Mouse (Mus musculus) kidney, adult 10 weeks (tissue): Measurements from ENCODE around the gene Spata20. TPM values are rescaled to one million over a fixed set of nuclear protein-coding genes. Genes with fewer than 3 reads are reported as not detected.

Source experiments
- polyA plus RNA-seq: library from polyadenylated mRNA; stranded (reverse); fragments of 350-450 nt; fragmentation: Illumina TruSeq; extraction: RNeasy Lipid Tissue Mini Kit (QIAGEN cat#74804); gene quantifications from one replicate; pipeline ENCODE4 v1.2.3, GENCODE M21; 2014; ENCODE audit warnings: low read depth, low replicate concordance

The Spata20 gene
- not detected for polyA plus RNA-seq

DNA sequence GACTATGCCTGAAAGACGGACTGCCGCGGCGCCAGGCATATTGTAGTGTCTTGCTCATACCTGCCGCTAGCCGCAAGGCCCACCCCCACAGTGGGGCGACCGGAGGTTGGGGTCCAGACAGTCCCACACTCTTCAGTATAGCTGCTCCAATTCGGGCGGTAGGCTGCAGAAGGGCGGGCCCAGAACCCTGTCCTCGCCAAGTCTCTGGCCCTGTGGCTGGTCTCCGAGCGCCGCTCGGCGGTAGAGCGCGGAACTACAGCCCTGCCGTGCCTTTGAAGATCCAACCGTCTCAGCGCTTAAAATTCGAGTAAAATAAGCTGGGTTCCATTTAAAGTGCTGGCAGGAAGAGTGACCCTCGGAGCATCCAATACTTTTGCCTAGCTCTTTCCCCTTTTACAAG, at the start of gene Spata20:
Spata20 (minus strand) TSS at position 179 of the 400 bp plus-strand sequence.

DNA sequence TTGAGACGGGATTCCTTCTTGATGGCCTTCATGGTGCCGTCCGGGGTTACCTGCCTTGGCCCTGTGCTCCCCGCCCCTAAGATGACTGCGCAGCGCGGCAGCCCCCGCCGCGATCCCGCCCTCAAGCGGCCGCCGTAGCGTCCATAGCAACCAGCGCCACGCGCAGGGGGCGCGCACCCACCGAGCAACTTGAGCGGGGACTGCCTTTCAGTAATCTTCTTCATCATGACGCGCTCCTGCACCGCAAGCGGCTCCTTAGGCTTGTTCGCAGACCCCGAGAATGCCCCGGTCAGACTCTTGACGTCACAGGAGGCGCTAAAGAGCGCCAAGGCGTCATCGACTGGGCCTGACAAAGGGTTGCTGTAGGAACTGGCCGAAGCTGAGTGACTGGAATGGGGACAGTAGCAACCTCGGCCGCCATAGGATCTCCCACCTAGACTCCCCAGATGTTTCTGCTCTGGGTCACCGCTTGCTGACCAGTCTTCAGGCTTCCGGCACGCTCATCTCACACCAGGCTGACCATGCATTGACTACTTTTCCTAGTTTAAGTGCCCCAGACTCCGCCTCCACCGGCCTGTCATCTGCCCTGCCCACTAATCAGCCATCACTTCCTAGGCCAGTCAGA, 35.4 kb upstream of the Spata20 start, which contains the start of gene Mycbpap:
Mycbpap (minus strand) TSS at position 524 of the 625 bp plus-strand sequence.

DNA sequence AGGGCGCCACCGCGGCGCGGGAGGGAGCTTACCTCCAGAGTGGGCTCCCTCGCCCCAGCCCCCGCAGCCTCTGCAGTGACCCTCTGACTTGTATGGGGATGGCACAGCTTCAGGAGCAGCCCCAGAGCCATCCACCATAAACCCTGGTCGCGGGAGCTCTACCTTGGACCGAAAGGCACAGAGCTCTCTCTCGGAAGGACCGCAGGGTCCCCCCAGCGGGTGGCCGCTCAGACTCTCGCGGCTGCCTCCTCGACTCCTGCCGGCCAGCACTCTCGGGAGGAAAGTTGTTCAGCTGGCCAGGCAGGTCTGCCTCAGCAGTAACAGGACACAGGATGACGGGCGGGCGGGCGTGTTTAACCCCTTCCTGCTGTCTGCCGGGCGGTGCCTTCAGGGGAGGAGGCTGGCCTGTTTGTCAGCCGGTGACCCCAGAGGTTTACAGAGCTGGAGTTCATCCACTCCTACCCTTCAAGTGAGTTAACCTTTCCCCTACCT, 13.7 kb upstream of the Spata20 start, which contains the start of gene Epn3:
Epn3 (minus strand) TSS at position 314 of the 492 bp plus-strand sequence.

DNA sequence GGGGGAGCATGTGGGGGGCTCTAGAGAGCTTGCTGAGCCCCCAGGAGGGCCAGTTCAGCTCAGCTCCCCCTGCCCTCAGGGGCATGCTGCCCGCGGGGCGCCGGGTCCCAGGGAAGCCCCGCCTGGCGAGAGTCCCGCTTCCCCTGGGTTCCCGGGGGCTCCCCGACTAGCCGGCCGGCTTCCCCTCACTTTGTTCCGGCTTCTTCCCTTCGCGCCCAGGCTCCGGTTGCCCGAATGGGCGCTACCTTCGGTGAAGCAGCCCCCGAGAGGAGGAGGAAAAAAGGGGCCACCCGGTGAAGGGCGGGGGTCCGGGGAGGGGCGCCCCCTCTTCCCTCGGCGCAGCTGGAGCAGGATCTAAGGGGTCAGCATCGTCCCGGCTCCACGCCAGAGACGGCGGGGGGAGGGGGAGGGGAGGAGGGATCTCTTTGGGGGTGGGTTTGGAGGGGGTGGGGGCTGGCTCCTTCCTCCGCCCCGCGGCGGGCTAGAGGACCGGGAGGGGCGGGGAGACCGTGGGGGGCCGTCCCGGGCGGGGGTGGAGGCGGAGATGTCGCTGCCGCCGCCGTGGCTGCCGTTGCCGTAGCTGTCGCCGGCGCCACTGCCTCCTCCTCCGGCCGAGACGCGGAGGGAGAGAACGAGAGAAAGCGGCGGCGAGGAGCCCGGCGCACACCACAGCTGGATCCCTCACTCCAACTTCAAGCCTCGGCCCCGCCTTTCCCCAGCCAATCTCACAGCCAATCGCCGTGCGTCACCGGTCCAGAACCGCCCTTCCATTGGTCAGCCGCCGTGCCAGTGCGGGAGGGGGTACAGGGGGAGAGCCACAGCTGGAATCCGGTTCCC, 12.1 kb downstream of the Spata20 start, which contains the start of gene Cacna1g:
Cacna1g (minus strand) TSS at position 492 of the 837 bp plus-strand sequence.

Other genes with a start within 250 kb of the Spata20 start
- not detected for gene Wfikkn2, start 240.2 kb downstream of the Spata20 start, polyA plus RNA-seq
- not detected for gene Gm21885, start 204.3 kb downstream of the Spata20 start, polyA plus RNA-seq
- 152 TPM for gene Luc7l3, start 164.2 kb downstream of the Spata20 start, polyA plus RNA-seq
- 88.3 TPM for gene Ankrd40, start 158.2 kb downstream of the Spata20 start, polyA plus RNA-seq
- 12.2 TPM for gene Abcc3, start 93.2 kb downstream of the Spata20 start, polyA plus RNA-seq
- not detected for gene Cacna1g, start 12.0 kb downstream of the Spata20 start, polyA plus RNA-seq
- 1.8 TPM for gene Epn3, start 13.8 kb upstream of the Spata20 start, polyA plus RNA-seq
- gene Mycbpap, start 35.6 kb upstream of the Spata20 start, polyA plus RNA-seq, result 0.40 TPM
- gene Rsad1, start 63.1 kb upstream of the Spata20 start, polyA plus RNA-seq, result 5.1 TPM
- not detected for gene Chad, start 78.9 kb upstream of the Spata20 start, polyA plus RNA-seq
- 12.4 TPM for gene Acsf2, start 115.7 kb upstream of the Spata20 start, polyA plus RNA-seq
- 35.2 TPM for gene Lrrc59, start 143.6 kb upstream of the Spata20 start, polyA plus RNA-seq
- gene Mrpl27, start 167.6 kb upstream of the Spata20 start, polyA plus RNA-seq, result 26.8 TPM
- gene Eme1, start 167.8 kb upstream of the Spata20 start, polyA plus RNA-seq, result not detected
- 0.93 TPM for gene Xylt2, start 191.3 kb upstream of the Spata20 start, polyA plus RNA-seq
- not detected for gene Gm11541, start 218.3 kb upstream of the Spata20 start, polyA plus RNA-seq